Mouse (Mus musculus) stomach, embryonic 16.5 days (tissue): ENCODE measurements around the gene Gm4177. TPM values are rescaled to one million over a fixed set of nuclear protein-coding genes. Genes with fewer than 3 reads are reported as not detected.
"Not testable (repeated sequence)": the region's sequence is repeated elsewhere in the genome, so short reads cannot be mapped to it uniquely, and the experiment has no call there.

Source experiments
- ATAC-seq: fragments of 200-750 bp; cut with Nextera tagmentation; 2 replicates; pipeline ENCODE4 v1.8.0; 2017; ENCODE audit warnings: moderate number of reproducible peaks, moderate TSS enrichment; ENCODE audit not compliant: insufficient read depth, low FRiP score
- H3K27ac ChIP-seq: fragments of 300-500 bp; sonication (generic); 2 replicates; pipeline ENCODE4 v1.5.1; 2014; ENCODE audit warnings: low read length
- H3K27me3 ChIP-seq: fragments of 300-500 bp; sonication (generic); 2 replicates; pipeline ENCODE4 v1.6.1; 2014; ENCODE audit warnings: low read length, control low read depth, mixed read lengths; ENCODE audit not compliant: control insufficient read depth, insufficient read depth
- H3K36me3 ChIP-seq: fragments of 300-500 bp; sonication (generic); 2 replicates; pipeline ENCODE4 v1.6.1; 2014; ENCODE audit warnings: low read length; ENCODE audit not compliant: control insufficient read depth, insufficient read depth
- H3K4me1 ChIP-seq: fragments of 300-500 bp; sonication (generic); 2 replicates; pipeline ENCODE4 v1.6.1; 2014; ENCODE audit warnings: low read length, control low read depth, mixed read lengths; ENCODE audit not compliant: control insufficient read depth, insufficient read depth
- H3K4me2 ChIP-seq: fragments of 300-500 bp; sonication (generic); 2 replicates; pipeline ENCODE4 v1.6.1; 2014; ENCODE audit warnings: low read depth, low read length, mixed read lengths
- H3K4me3 ChIP-seq: fragments of 300-500 bp; sonication (generic); replicated peaks from 2 replicates; pipeline ENCODE4 v1.5.1; 2014; ENCODE audit warnings: mild to moderate bottlenecking, low read length
- H3K9ac ChIP-seq: fragments of 300-500 bp; sonication (generic); 2 replicates; pipeline ENCODE4 v1.6.1; 2014; ENCODE audit warnings: low read length
- H3K9me3 ChIP-seq: fragments of 300-500 bp; sonication (generic); replicated peaks from 2 replicates; pipeline ENCODE4 v1.6.1; 2016; ENCODE audit warnings: low read length, control low read depth; ENCODE audit not compliant: control insufficient read depth
- WGBS: fragments of 180-500 bp; shearing (Covaris S2); extraction: QIAGEN DNeasy Blood & Tissue Kit; methylation state at CpG from one replicate; pipeline ENCODE4 v1.1.7; 2014; 5-methylcytosine and 5-hydroxymethylcytosine counted together
- polyA plus RNA-seq: library from polyadenylated mRNA; unstranded; fragments of >200 nt; fragmentation: Nextera tagmentation; extraction: Ambion mirVana; gene quantifications from 2 replicates; pipeline ENCODE4 v1.2.1, GENCODE M21; 2015

Gm4177 gene
- polyA plus RNA-seq: not detected in 2 replicates

GRCm38 (mm10) chr7:21796628-21797027 lies at the start of gene Gm4177:
Gm4177 (minus strand) TSS chr7:21796728.
- H3K9ac ChIP-seq, H3K9me3 ChIP-seq, ATAC-seq, H3K27me3 ChIP-seq, H3K4me2 ChIP-seq, H3K36me3 ChIP-seq, H3K4me3 ChIP-seq, H3K27ac ChIP-seq, H3K4me1 ChIP-seq: not testable (repeated sequence)
- WGBS: no CpG with 5 or more reads among the region's 3 CpGs

DNA sequence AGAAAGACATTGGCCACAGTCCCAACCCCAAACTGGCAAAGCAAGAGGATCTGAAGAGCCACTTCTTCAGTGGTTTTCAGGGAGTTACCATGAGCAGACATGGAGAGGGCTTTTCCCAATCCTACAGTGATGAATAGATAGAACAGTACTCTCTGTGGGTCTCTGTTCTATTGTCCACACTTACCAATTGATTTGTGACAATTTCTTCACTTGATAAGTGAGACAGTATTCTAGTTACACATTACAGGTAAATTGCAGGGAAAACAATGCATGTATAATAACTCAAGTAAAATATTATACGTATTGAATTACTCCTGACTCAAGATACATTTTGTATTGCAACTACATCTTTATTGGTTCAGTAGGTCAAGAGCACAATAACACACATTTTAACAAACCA lies 47.6 kb upstream of the Gm4177 start, which contains the start of gene Gm5725:
Gene Gm5725, minus strand, starts transcription at position 101 of the 400 bp plus-strand sequence.
- no CpG with 5 or more reads among the region's 1 CpGs for WGBS
- H3K36me3 ChIP-seq, H3K9me3 ChIP-seq, H3K4me1 ChIP-seq, H3K9ac ChIP-seq, H3K4me3 ChIP-seq, H3K4me2 ChIP-seq, ATAC-seq, H3K27me3 ChIP-seq, H3K27ac ChIP-seq: not testable (repeated sequence)

DNA sequence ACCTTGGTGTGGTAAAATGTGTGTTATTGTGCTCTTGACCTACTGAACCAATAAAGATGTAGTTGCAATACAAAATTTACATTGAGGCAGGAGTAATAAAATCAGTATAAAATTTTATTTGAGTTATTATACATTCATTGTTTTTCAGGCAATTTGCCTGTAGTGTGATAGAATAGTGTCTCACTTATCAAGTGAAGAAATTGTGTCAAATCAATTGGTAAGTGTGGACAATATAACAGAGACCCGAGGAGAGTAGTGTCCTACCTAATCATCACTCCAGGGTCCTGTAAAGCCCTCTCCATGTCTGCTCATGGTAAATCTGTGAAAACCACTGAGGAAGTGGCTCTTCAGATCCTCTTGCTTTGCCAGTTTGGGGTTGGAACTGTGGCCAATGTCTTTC lies 35.5 kb upstream of the Gm4177 start, which contains the start of gene Vmn1r135:
Gene Vmn1r135, plus strand, starts transcription at position 301 of the 400 bp plus-strand sequence.
- H3K4me1 ChIP-seq, H3K9me3 ChIP-seq, H3K27me3 ChIP-seq, ATAC-seq, H3K4me2 ChIP-seq, H3K27ac ChIP-seq, H3K36me3 ChIP-seq, H3K9ac ChIP-seq, H3K4me3 ChIP-seq: not testable (repeated sequence)
- no CpG with 5 or more reads among the region's 1 CpGs for WGBS

DNA sequence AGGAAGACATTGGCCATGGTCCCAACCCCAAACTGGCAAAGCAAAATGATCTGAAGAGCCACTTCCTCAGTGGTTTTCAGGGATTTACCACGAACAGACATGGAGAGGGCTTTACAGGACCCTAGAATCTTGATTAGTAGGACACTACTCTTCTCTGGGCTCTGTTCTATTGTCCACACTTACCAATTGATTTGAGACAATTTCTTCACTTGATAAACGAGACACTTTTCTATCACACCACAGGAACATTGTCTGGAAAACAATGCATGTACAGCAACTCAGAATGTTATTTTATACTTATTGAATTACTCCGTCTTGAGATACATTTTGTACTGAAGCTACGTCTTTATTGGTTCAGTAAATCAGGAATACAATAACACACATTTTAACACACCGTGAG lies 35.2 kb downstream of the Gm4177 start, which contains the start of gene Gm4175:
Gene Gm4175, minus strand, starts transcription at position 101 of the 400 bp plus-strand sequence.
- not testable (repeated sequence) for H3K36me3 ChIP-seq, ATAC-seq, H3K4me1 ChIP-seq, H3K4me2 ChIP-seq, H3K27me3 ChIP-seq, H3K9me3 ChIP-seq, H3K9ac ChIP-seq, H3K4me3 ChIP-seq, H3K27ac ChIP-seq
- WGBS: no CpG with 5 or more reads among the region's 5 CpGs

Other genes with a start within 250 kb of the Gm4177 start
- gene Vmn1r132, start 182.6 kb downstream of the Gm4177 start, polyA plus RNA-seq: not detected in 2 replicates
- not detected in 2 replicates for gene Gm4175, start 35.3 kb downstream of the Gm4177 start, polyA plus RNA-seq
- gene Vmn1r135, start 35.6 kb upstream of the Gm4177 start, polyA plus RNA-seq: not detected in 2 replicates
- not detected in 2 replicates for gene Gm5725, start 47.5 kb upstream of the Gm4177 start, polyA plus RNA-seq
- not detected in 2 replicates for gene Gm5891, start 124.6 kb upstream of the Gm4177 start, polyA plus RNA-seq
- gene Vmn1r137, start 197.9 kb upstream of the Gm4177 start, polyA plus RNA-seq: not detected in 2 replicates
- gene Vmn1r138, start 232.2 kb upstream of the Gm4177 start, polyA plus RNA-seq: not detected in 2 replicates